Mouse (Mus musculus) CD8-positive naive resting alpha-beta T cell, adult 2 months (primary cell): ENCODE measurements at regions not wholly inside any gene's neighbourhood (a gene's known extent, or its start where the extent isn't known, plus 50 kb on each side); places are given as distances from the start of the nearest gene placed in this dataset.

Experiments
- DNase-seq, 2 experiments: peaks; one replicate each; pipeline ENCODE4 v3.0.0; 2022; ENCODE audit warnings: low read depth in 2 of 2, low spot score in 2 of 2

GRCm38 (mm10) chr6:84266736-84267135 lies 258.3 kb downstream of the Dysf start:
- no peak for DNase-seq

GRCm38 (mm10) chr6:84264681-84265080 lies 256.3 kb downstream of the Dysf start:
- no peak for DNase-seq

GRCm38 (mm10) chr6:84263686-84264085 lies 255.3 kb downstream of the Dysf start:
- no peak for DNase-seq

- no peak for DNase-seq
These were observed 254.4 kb downstream of the Dysf start for GRCm38 (mm10) chr6:84262766-84263165.

GRCm38 (mm10) chr6:84261483-84261882 lies 253.1 kb downstream of the Dysf start:
- no peak for DNase-seq
